Mouse (Mus musculus): ENCODE data around the gene Nrg3. TPM values are rescaled to one million over a fixed set of nuclear protein-coding genes. Genes with fewer than 3 reads are reported as not detected.

The Nrg3 gene
- polyA plus RNA-seq (2017; shearing (Covaris generic)): not detected

DNA sequence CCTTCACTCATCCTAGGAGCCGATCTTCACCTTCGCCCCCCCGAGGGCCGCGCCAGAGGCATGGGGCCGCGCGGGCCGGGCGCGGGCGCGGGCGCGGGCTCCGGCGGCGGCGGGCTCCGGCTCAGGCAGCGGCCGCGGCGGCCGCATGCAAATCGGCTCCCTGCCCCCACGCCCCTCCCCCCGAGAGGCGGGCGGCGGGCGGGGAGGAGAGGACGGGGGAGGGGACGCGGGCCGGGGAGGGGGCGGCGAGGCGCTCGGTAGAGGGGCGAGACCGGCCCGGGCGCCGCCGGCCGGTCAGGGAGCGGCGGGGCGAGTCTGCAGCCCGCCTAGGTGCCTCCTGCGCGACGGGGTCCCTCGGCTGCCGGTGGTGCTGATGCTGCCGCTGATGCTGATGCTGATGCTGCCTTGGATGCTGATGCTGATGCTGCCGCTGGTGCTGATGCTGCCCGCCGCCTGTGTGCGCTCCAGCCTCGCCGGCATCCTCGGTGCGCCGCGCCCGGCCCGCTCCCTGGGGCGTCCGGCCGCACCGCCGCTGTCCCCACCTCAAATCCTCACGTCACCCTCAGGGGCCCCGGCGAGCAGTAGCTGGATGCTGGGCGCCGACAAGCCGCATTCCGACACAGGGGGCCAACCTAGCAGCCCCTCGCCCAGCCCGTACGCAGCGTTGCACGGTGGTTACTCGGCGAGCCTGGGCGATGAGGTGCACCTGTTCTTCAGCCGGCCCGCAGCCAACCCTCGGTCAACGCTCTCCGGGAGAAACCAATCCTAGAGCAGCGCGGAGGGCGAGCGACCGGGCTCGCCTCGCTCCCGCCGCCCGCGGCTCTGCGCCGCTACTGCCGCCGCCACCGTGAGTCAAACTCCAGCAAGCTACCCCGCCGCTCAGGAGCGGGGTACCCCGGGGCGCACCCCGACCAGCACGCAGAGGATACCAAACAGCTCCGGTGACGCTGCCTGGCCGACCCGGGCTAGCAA is at the start of gene Nrg3:
TSS of gene Nrg3 (minus strand) at position 299 of the 972 bp plus-strand sequence.

